Mouse (Mus musculus) megakaryocyte, embryonic 14.5 days (primary cell): ENCODE measurements around the gene Hsd11b2.

Source experiments
- FLI1 ChIP-seq: IDR thresholded peaks from 2 replicates; pipeline ENCODE4 v1.6.1; 2012; ENCODE audit warnings: low read length, inconsistent platforms, mixed read lengths
- GATA1 ChIP-seq: IDR thresholded peaks from 3 replicates; pipeline ENCODE4 v1.6.1; 2012; ENCODE audit warnings: mixed read lengths, low read length, inconsistent platforms, borderline replicate concordance

DNA sequence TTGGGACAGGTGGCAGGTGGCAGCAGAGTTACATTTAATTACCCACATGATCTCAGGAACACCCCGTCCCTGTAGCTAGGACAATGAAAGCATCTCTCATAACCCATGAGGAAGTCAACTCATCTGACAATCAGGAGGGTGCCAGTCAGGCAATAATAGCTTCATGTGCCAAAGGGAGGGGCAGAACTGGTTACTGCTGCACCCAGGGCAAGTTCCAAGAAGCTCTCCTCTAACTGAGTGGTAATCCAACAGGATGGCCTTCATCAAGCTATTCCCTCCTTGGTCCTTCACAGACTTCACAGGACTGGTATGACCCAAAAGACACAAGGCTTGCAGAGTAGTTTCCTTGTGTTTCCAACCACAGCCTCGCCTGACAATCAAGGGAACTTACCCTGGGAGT lies 31.5 kb downstream of the Hsd11b2 start:
- TF ChIP-seq GATA1, result no peak
- no peak for TF ChIP-seq FLI1
